Comparison of ENCODE assay signal across 22 mouse cellular contexts in genomic region chr9:77848580-77848979, GRCm38 (mm10).
DNase-seq lines count a peak whose midpoint lies in the region; ATAC-seq and TF ChIP-seq lines count a peak whose summit lies in the region.
"Had no signal": no experiment of that assay in that cellular context is flagged by ENCODE, and none has a peak within 500 bp of the region (broad histone marks: within the 10 kb centered on the region; RNA-seq: fewer than 3 reads in every experiment).

No protein-coding gene starts in this region.

- 18% methylated on average over 3 of the region's 3 CpGs for WGBS in liver, adult 2 months
- WGBS in liver, embryonic 16.5 days (ENCODE audit: insufficient replicate concordance), result 45% methylated on average over 3 of the region's 3 CpGs
- 71% methylated on average over 3 of the region's 3 CpGs for WGBS in liver, embryonic 11.5 days
- 58% methylated on average over 3 of the region's 3 CpGs for WGBS in liver, postnatal 0 days (ENCODE audit: insufficient replicate concordance)
- 57% methylated on average over 3 of the region's 3 CpGs for WGBS in liver, embryonic 12.5 days (ENCODE audit: insufficient replicate concordance)
- WGBS in stomach, postnatal 0 days, result 68% methylated on average over 3 of the region's 3 CpGs

- TF ChIP-seq EP300 in liver, postnatal 0 days (IDR thresholded peaks at IDR 0.05; ENCODE audit: low read depth), result no peak
- no peak for TF ChIP-seq EP300 in stomach, postnatal 0 days (optimal IDR thresholded peaks at IDR 0.05)

- H3K9ac ChIP-seq in liver, adult 2 months (ENCODE audit: low read depth, low read length), result peak overlapping the region; percentile 66
- no peak overlapping the region for H3K9ac ChIP-seq in liver, embryonic 16.5 days (ENCODE audit: low read depth, low read length)
- no peak overlapping the region for H3K9ac ChIP-seq in liver, embryonic 11.5 days (ENCODE audit: low read depth, low read length)
- H3K9ac ChIP-seq in liver, postnatal 0 days (replicated peaks), result no peak overlapping the region
- H3K9ac ChIP-seq in liver, embryonic 12.5 days, result no peak overlapping the region
- H3K9ac ChIP-seq in stomach, postnatal 0 days (ENCODE audit: low read length), result no peak overlapping the region

- ATAC-seq in liver, embryonic 16.5 days (ENCODE audit: low read depth), result peak; percentile 61
- ATAC-seq in liver, embryonic 11.5 days (replicated peaks; ENCODE audit: low FRiP score), result no peak
- peak; percentile 9; the same call in 1 of the 2 replicates for ATAC-seq in liver, postnatal 0 days
- ATAC-seq in liver, embryonic 12.5 days, result no peak
- peak; percentile 51; the same call in 1 of the 2 replicates for ATAC-seq in stomach, postnatal 0 days (ENCODE audit: low FRiP score, low TSS enrichment)
- no peak for ATAC-seq in megakaryocyte, adult 5-6 weeks (ENCODE audit: poor library complexity, severe bottlenecking)
- ATAC-seq: activated CD4-positive, CD25-positive, alpha-beta regulatory T cell, adult 4 months; CD4-positive, CD25-positive, alpha-beta regulatory T cell, adult 4 months; Patski had no signal

- H3K4me3 ChIP-seq in liver, adult 2 months (ENCODE audit: insufficient read depth, low read depth, low read length), result no peak overlapping the region
- H3K4me3 ChIP-seq in liver, embryonic 16.5 days (ENCODE audit: low read depth, low read length), result no peak overlapping the region
- no peak overlapping the region for H3K4me3 ChIP-seq in liver, embryonic 11.5 days (ENCODE audit: low read depth, low read length)
- no peak overlapping the region for H3K4me3 ChIP-seq in liver, postnatal 0 days (ENCODE audit: low read depth, low read length)
- no peak overlapping the region for H3K4me3 ChIP-seq in liver, embryonic 12.5 days
- no peak overlapping the region for H3K4me3 ChIP-seq in stomach, postnatal 0 days (ENCODE audit: low read depth, low read length)

- H3K36me3 ChIP-seq in liver, adult 2 months (ENCODE audit: control insufficient read depth, insufficient read depth, low read length), result no peaks in the 10 kb centered on the region
- no peaks in the 10 kb centered on the region for H3K36me3 ChIP-seq in liver, embryonic 16.5 days (ENCODE audit: control insufficient read depth, insufficient read depth)
- H3K36me3 ChIP-seq in liver, embryonic 11.5 days (ENCODE audit: control insufficient read depth, insufficient read depth, low read length), result no peaks in the 10 kb centered on the region
- H3K36me3 ChIP-seq in liver, postnatal 0 days (replicated peaks; ENCODE audit: insufficient read depth, low read length), result no peaks in the 10 kb centered on the region
- H3K36me3 ChIP-seq in liver, embryonic 12.5 days, result no peaks in the 10 kb centered on the region
- no peaks in the 10 kb centered on the region for H3K36me3 ChIP-seq in stomach, postnatal 0 days (ENCODE audit: control insufficient read depth, insufficient read depth, low read length)
- H3K36me3 ChIP-seq: G1E had no signal

- H3K4me2 ChIP-seq in liver, embryonic 16.5 days (ENCODE audit: low read depth, low read length), result no peak overlapping the region
- H3K4me2 ChIP-seq in liver, embryonic 11.5 days, result no peak overlapping the region
- no peak overlapping the region for H3K4me2 ChIP-seq in liver, postnatal 0 days (ENCODE audit: low read depth, low read length)
- no peak overlapping the region for H3K4me2 ChIP-seq in liver, embryonic 12.5 days
- H3K4me2 ChIP-seq in stomach, postnatal 0 days (replicated peaks; ENCODE audit: low read depth), result no peak overlapping the region

- TF ChIP-seq CTCF in liver, adult 2 months (IDR thresholded peaks at IDR 0.05; ENCODE audit: low read depth, low read length), result no peak
- TF ChIP-seq CTCF in liver, postnatal 0 days (IDR thresholded peaks at IDR 0.05; ENCODE audit: low read depth), result no peak
- no peak for TF ChIP-seq CTCF in stomach, postnatal 0 days (IDR thresholded peaks at IDR 0.05; ENCODE audit: low read depth)

- TF ChIP-seq POLR2A in liver, adult 2 months (IDR thresholded peaks at IDR 0.05; ENCODE audit: extremely low read depth, insufficient read depth, low read length), result no peak

- H3K9me3 ChIP-seq in liver, embryonic 16.5 days (replicated peaks; ENCODE audit: control insufficient read depth, low read length), result no peaks in the 10 kb centered on the region
- no peaks in the 10 kb centered on the region for H3K9me3 ChIP-seq in liver, embryonic 11.5 days (ENCODE audit: control insufficient read depth, low read length)
- H3K9me3 ChIP-seq in liver, postnatal 0 days (ENCODE audit: low read length), result no peaks in the 10 kb centered on the region
- H3K9me3 ChIP-seq in liver, embryonic 12.5 days (replicated peaks), result no peaks in the 10 kb centered on the region
- no peaks in the 10 kb centered on the region for H3K9me3 ChIP-seq in stomach, postnatal 0 days (ENCODE audit: control insufficient read depth, low read length)
- H3K9me3 ChIP-seq: G1E had no signal

- peaks cover 31% of the 10 kb centered on the region for H3K4me1 ChIP-seq in liver, adult 2 months (ENCODE audit: control insufficient read depth, insufficient read depth, low read length)
- no peaks in the 10 kb centered on the region for H3K4me1 ChIP-seq in liver, embryonic 16.5 days (ENCODE audit: control insufficient read depth, low read depth, low read length)
- H3K4me1 ChIP-seq in liver, embryonic 11.5 days (replicated peaks; ENCODE audit: control insufficient read depth, insufficient read depth, low read length), result no peaks in the 10 kb centered on the region
- 0 out of 2 replicates have a peak, but pooled peaks cover 5% of the 10 kb centered on the region for H3K4me1 ChIP-seq in liver, postnatal 0 days (ENCODE audit: insufficient read depth)
- H3K4me1 ChIP-seq in liver, embryonic 12.5 days, result no peaks in the 10 kb centered on the region
- H3K4me1 ChIP-seq in stomach, postnatal 0 days (replicated peaks; ENCODE audit: control insufficient read depth, insufficient read depth), result no peaks in the 10 kb centered on the region

- no peaks in the 10 kb centered on the region for H3K79me2 ChIP-seq in liver, adult 2 months (ENCODE audit: control insufficient read depth, insufficient read depth, low read length)

- DNase-seq in liver, adult 2 months (ENCODE audit: extremely low read depth, low read depth, low spot score), result peak; percentile 99
- DNase-seq in liver, result no peak
- DNase-seq in liver, embryonic 11.5 days (ENCODE audit: low spot score), result no peak
- no peak for DNase-seq in liver, postnatal 0 days
- DNase-seq in stomach, postnatal 0 days (ENCODE audit: low spot score), result no peak
- DNase-seq: adrenal gland, adult 2 months; adrenal gland, adult 8-10 months; adrenal gland, postnatal 10 days; adrenal gland, postnatal 14 days; adrenal gland, postnatal 25 days; adrenal gland, postnatal 36 days; B cell, adult 2 months; cerebellum, adult 11 months; cerebellum, adult 11-12 months had no signal

- H3K27me3 ChIP-seq in liver, adult 2 months (ENCODE audit: control insufficient read depth, insufficient read depth, low read length), result no peaks in the 10 kb centered on the region
- no peaks in the 10 kb centered on the region for H3K27me3 ChIP-seq in liver, embryonic 16.5 days (ENCODE audit: control insufficient read depth, insufficient read depth, low read depth, low read length)
- no peaks in the 10 kb centered on the region for H3K27me3 ChIP-seq in liver, embryonic 11.5 days (replicated peaks; ENCODE audit: control insufficient read depth, insufficient read depth, low read length)
- H3K27me3 ChIP-seq in liver, postnatal 0 days (ENCODE audit: insufficient read depth, low read length), result no peaks in the 10 kb centered on the region
- peaks cover 4% of the 10 kb centered on the region; the same call in 1 of the 2 replicates for H3K27me3 ChIP-seq in liver, embryonic 12.5 days (replicated peaks)
- no peaks in the 10 kb centered on the region for H3K27me3 ChIP-seq in stomach, postnatal 0 days (ENCODE audit: control insufficient read depth, insufficient read depth, low read length)
- H3K27me3 ChIP-seq: CH12.LX had no signal

- H3K27ac ChIP-seq in liver, adult 2 months (replicated peaks; ENCODE audit: insufficient read depth, low read depth, low read length), result peak overlapping the region; percentile 97
- peak overlapping the region; percentile 39; the same call in 1 of the 2 replicates for H3K27ac ChIP-seq in liver, embryonic 16.5 days (ENCODE audit: low read length)
- H3K27ac ChIP-seq in liver, embryonic 11.5 days (ENCODE audit: low read depth, low read length), result no peak overlapping the region
- H3K27ac ChIP-seq in liver, postnatal 0 days (ENCODE audit: low read depth), result peak overlapping the region; percentile 84
- no peak overlapping the region for H3K27ac ChIP-seq in liver, embryonic 12.5 days
- H3K27ac ChIP-seq in stomach, postnatal 0 days (replicated peaks), result no peak overlapping the region

Comparison
In these comparisons a context has a peak if more than half of its experiments do, and no peak if none do; other contexts are left out.
1. H3K27ac ChIP-seq: peak in liver, adult 2 months (single experiment), liver, embryonic 16.5 days (single experiment) and liver, postnatal 0 days (single experiment); none in liver, embryonic 11.5 days (single experiment), liver, embryonic 12.5 days (single experiment) and stomach, postnatal 0 days (single experiment).
2. ATAC-seq: peak in liver, embryonic 16.5 days (single experiment), liver, postnatal 0 days (single experiment) and stomach, postnatal 0 days (single experiment); none in liver, embryonic 11.5 days (single experiment), liver, embryonic 12.5 days (single experiment) and megakaryocyte, adult 5-6 weeks (single experiment).